Mouse (Mus musculus): ENCODE measurements around the gene Abi1. TPM values are rescaled to one million over a fixed set of nuclear protein-coding genes. Genes with fewer than 3 reads are reported as not detected.

Abi1 gene
- total and polyA plus RNA-seq, 2 experiments from 2014 or later: 71.7 to 141 TPM

DNA sequence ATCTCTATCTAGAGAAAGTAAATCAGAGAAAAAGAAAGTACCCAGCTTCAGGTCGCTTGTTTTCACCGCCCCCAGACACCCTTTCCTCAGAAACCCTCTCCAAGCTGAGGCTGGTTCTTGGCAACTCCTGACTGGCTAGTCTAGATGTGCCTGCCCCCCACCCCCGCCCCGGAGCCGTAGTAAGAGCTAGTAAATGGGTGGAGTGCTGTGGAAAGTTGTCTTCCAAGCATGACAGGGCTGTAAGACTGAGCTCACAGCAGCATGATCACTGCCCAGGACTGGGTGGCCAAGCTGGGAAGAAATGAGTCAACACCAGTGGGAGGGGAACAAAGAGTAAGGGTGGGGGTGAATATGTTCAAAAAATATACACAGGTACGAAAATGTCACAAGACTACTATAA, 33.8 kb downstream of the Abi1 start:
- Histone ChIP-seq H3K4me3 (ENCODE audit: low read depth, low read length) (no peak overlapping the region), H3K9me3 (ENCODE audit: low read length) (no peaks in the 10 kb centered on the region), H3K27ac (ENCODE audit: low read depth, low read length) (no peak overlapping the region), H3K4me2 (ENCODE audit: low read depth) (no peak overlapping the region), H3K9ac (no peak overlapping the region), H3K27me3 (ENCODE audit: insufficient read depth, low read length) (no peaks in the 10 kb centered on the region), H3K36me3 (ENCODE audit: insufficient read depth) (no peaks in the 10 kb centered on the region), H3K4me1 (ENCODE audit: insufficient read depth) (no peaks in the 10 kb centered on the region)
- WGBS: 86% methylated on average over 6 of the region's 6 CpGs
- ATAC-seq: no peak
- no peak for TF ChIP-seq CTCF (IDR thresholded peaks at IDR 0.05; ENCODE audit: low read depth)
- no peak for DNase-seq

GRCm38 (mm10) chr2:23002637-23003036, 37.4 kb downstream of the Abi1 start:
- H3K27me3 ChIP-seq (ENCODE audit: insufficient read depth, low read length): no peaks in the 10 kb centered on the region
- H3K4me1 ChIP-seq (ENCODE audit: insufficient read depth): no peaks in the 10 kb centered on the region
- no peaks in the 10 kb centered on the region for H3K9me3 ChIP-seq (ENCODE audit: low read length)
- no peak overlapping the region for H3K4me2 ChIP-seq (ENCODE audit: low read depth)
- WGBS: 58% methylated on average over 3 of the region's 3 CpGs
- no peak for TF ChIP-seq CTCF (IDR thresholded peaks at IDR 0.05; ENCODE audit: low read depth)
- H3K9ac ChIP-seq: no peak overlapping the region
- no peaks in the 10 kb centered on the region for H3K36me3 ChIP-seq (ENCODE audit: insufficient read depth)
- H3K4me3 ChIP-seq (ENCODE audit: low read depth, low read length): no peak overlapping the region
- ATAC-seq: no peak
- no peak for DNase-seq
- H3K27ac ChIP-seq (ENCODE audit: low read depth, low read length): no peak overlapping the region

DNA sequence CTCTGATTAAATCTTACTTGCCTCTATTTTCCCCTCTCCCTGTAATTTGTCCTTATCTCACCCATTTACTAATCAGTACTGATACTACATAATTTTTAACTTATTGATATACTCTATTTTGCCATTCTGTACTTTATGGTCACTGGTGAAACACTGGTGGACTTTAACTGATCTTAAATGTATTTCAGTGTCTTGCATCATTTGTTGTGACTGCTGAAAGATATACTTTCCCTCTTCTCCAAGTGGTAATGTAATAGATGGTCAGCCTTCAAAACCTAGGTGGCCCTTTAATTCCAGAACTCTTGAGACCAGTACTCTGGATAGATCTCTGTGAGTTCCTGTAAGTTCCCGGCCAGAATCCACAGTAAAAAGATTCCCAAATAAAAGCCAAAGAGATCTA, 40.4 kb downstream of the Abi1 start:
- Histone ChIP-seq H3K36me3 (ENCODE audit: insufficient read depth) (no peaks in the 10 kb centered on the region), H3K4me3 (ENCODE audit: low read depth, low read length) (no peak overlapping the region), H3K4me1 (ENCODE audit: insufficient read depth) (no peaks in the 10 kb centered on the region), H3K27ac (ENCODE audit: low read depth, low read length) (no peak overlapping the region), H3K4me2 (ENCODE audit: low read depth) (no peak overlapping the region), H3K9ac (no peak overlapping the region), H3K9me3 (ENCODE audit: low read length) (no peaks in the 10 kb centered on the region), H3K27me3 (ENCODE audit: insufficient read depth, low read length) (no peaks in the 10 kb centered on the region)
- WGBS: 85% methylated on average over 1 of the region's 1 CpGs
- ATAC-seq (no peak), DNase-seq (no peak)
- no peak for TF ChIP-seq CTCF (IDR thresholded peaks at IDR 0.05; ENCODE audit: low read depth)

DNA sequence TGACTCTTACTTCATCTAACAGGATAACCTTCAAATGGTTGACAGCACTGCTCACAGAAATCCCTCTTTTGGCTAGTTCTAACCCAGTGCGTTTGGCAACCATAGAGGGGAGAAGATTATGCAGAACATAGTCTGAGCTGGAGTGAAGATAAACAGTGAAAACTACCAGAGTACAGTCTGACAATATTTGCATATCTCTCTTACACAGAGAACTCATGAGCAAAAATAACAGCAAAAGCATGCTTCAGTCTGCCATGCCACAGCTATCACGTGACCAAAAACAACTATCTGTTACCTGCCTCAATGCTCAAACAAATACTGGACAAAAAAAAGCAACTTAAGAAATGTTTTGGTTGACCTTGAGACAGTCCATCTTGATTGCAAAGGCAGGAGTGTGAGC, 41.2 kb downstream of the Abi1 start:
- H3K9me3 ChIP-seq (ENCODE audit: low read length): no peaks in the 10 kb centered on the region
- no peak overlapping the region for H3K9ac ChIP-seq
- H3K36me3 ChIP-seq (ENCODE audit: insufficient read depth): no peaks in the 10 kb centered on the region
- no peaks in the 10 kb centered on the region for H3K4me1 ChIP-seq (ENCODE audit: insufficient read depth)
- no peak overlapping the region for H3K4me3 ChIP-seq (ENCODE audit: low read depth, low read length)
- H3K27me3 ChIP-seq (ENCODE audit: insufficient read depth, low read length): no peaks in the 10 kb centered on the region
- no peak overlapping the region for H3K27ac ChIP-seq (ENCODE audit: low read depth, low read length)
- WGBS: 69% methylated on average over 2 of the region's 2 CpGs
- no peak for TF ChIP-seq CTCF (IDR thresholded peaks at IDR 0.05; ENCODE audit: low read depth)
- DNase-seq (no peak), ATAC-seq (peak; percentile 58)
- no peak overlapping the region for H3K4me2 ChIP-seq (ENCODE audit: low read depth)

- 90% methylated on average over 2 of the region's 2 CpGs for WGBS
- no peak overlapping the region for H3K27ac ChIP-seq (ENCODE audit: low read depth, low read length)
- H3K4me3 ChIP-seq (ENCODE audit: low read depth, low read length): no peak overlapping the region
- H3K4me1 ChIP-seq (ENCODE audit: insufficient read depth): no peaks in the 10 kb centered on the region
- H3K36me3 ChIP-seq (ENCODE audit: insufficient read depth): no peaks in the 10 kb centered on the region
- TF ChIP-seq CTCF (IDR thresholded peaks at IDR 0.05; ENCODE audit: low read depth): no peak
- ATAC-seq (no peak), DNase-seq (no peak)
- H3K9ac ChIP-seq: no peak overlapping the region
- H3K9me3 ChIP-seq (ENCODE audit: low read length): no peaks in the 10 kb centered on the region
- H3K27me3 ChIP-seq (ENCODE audit: insufficient read depth, low read length): no peaks in the 10 kb centered on the region
- no peak overlapping the region for H3K4me2 ChIP-seq (ENCODE audit: low read depth)
Measured at GRCm38 (mm10) chr2:22998015-22998414, 42.0 kb downstream of the Abi1 start.

GRCm38 (mm10) chr2:22996071-22996470, 44.0 kb downstream of the Abi1 start:
- Histone ChIP-seq H3K9me3 (ENCODE audit: low read length) (no peaks in the 10 kb centered on the region), H3K4me1 (ENCODE audit: insufficient read depth) (no peaks in the 10 kb centered on the region), H3K9ac (no peak overlapping the region), H3K27ac (ENCODE audit: low read depth, low read length) (no peak overlapping the region), H3K27me3 (ENCODE audit: insufficient read depth, low read length) (no peaks in the 10 kb centered on the region), H3K4me2 (ENCODE audit: low read depth) (no peak overlapping the region), H3K36me3 (ENCODE audit: insufficient read depth) (0 out of 2 replicates have a peak, but pooled peaks cover 3% of the 10 kb centered on the region), H3K4me3 (ENCODE audit: low read depth, low read length) (no peak overlapping the region)
- no peak for ATAC-seq
- DNase-seq: no peak
- no peak for TF ChIP-seq CTCF (IDR thresholded peaks at IDR 0.05; ENCODE audit: low read depth)

DNA sequence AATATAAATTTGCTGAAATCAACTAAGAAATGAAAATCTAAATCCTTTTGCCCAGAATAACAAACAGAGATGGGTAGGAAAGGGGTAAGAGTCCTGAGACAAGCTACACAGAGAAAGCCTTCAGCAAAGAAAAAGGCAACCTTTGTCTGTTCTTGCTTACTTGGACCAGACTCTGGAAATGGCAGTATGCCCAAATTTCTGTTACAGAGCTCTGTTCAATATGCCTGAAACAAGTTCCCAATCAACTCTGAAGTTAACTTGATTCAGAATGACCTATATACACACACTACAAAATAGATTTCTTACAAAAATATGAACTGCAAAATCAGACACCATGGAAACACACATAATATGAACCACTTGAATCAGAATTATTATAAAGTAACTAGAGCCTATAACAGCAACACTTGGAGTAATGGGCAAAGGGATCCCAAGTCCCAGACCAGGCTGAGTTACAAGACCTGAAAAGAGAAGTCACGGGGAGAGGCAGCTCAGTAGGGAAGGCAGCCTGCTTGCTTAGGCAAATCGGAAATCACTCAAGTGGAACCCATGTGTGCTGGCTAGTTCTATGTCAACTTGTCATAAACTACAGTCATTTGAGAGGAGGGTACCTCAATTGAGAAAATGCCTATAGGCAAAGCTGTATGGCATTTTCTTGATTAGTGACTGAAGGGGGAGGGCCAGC, 53.9 kb downstream of the Abi1 start:
- Histone ChIP-seq H3K4me2 (ENCODE audit: low read depth) (no peak overlapping the region), H3K9me3 (ENCODE audit: low read length) (no peaks in the 10 kb centered on the region), H3K27me3 (ENCODE audit: insufficient read depth, low read length) (no peaks in the 10 kb centered on the region), H3K36me3 (ENCODE audit: insufficient read depth) (no peaks in the 10 kb centered on the region), H3K4me3 (ENCODE audit: low read depth, low read length) (no peak overlapping the region), H3K27ac (ENCODE audit: low read depth, low read length) (peak overlapping the region; percentile 59; the same call in 1 of the 2 replicates), H3K4me1 (ENCODE audit: insufficient read depth) (no peaks in the 10 kb centered on the region), H3K9ac (no peak overlapping the region)
- TF ChIP-seq CTCF (IDR thresholded peaks at IDR 0.05; ENCODE audit: low read depth): no peak; the same call in 1 of the 2 replicates
- DNase-seq (peak; percentile 52), ATAC-seq (peak; percentile 73)
- 41% methylated on average over 2 of the region's 2 CpGs for WGBS
